Mouse (Mus musculus) small intestine, adult 2 months (tissue): ENCODE results near the gene H2al1m.

Experiments
- CTCF ChIP-seq: fragments of 200-500 bp; IDR thresholded peaks from 2 replicates; pipeline ENCODE4 v1.5.1; 2012; ENCODE audit warnings: low read depth, mild to moderate bottlenecking, control low read depth, inconsistent platforms, low read length, moderate library complexity, mixed read lengths; ENCODE audit not compliant: insufficient replicate concordance, insufficient read length; ENCODE audit errors: extremely low read depth
- POLR2A ChIP-seq: fragments of 200-500 bp; IDR thresholded peaks from 2 replicates; pipeline ENCODE4 v1.6.1; 2012; ENCODE audit warnings: low read depth, mild to moderate bottlenecking, control low read depth, inconsistent platforms, low read length, moderate library complexity

DNA sequence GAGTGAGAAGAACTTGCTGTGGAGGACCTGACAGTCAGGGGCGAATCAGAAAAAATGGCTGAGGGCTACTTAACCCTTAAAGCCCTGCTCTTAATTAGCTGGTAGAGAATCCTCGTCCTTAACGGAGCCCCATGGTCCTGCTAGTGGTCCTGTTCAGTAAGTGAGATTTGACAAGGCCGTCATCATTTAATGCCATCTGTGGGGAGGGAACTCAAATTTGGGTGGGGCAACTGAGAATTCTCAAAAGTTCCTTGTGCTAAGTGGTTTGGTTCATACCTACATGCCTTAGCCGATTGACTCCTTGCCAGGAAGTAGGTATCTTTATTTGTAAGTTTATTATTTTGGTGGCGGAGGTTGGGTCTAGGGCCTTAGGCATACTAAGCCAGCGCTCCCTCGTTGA lies 9.2 kb upstream of the H2al1m start:
- no peak for TF ChIP-seq CTCF
- no peak for TF ChIP-seq POLR2A
